Mouse (Mus musculus) brain, adult 2 months (tissue): Measurements from ENCODE around the gene G0s2.
A peak's percentile ranks its signal among the peaks of the same experiment; 100 is the strongest.
"Not testable (repeated sequence)": the region's sequence is repeated elsewhere in the genome, so short reads cannot be mapped to it uniquely, and the experiment has no call there.

Experiments used
- DNase-seq: peaks from one replicate; pipeline ENCODE4 v3.0.0; 2011; ENCODE audit warnings: low read depth, low spot score

Gene G0s2

GRCm38 (mm10) chr1:193289076-193289475 is 16.1 kb upstream of the G0s2 start:
- DNase-seq: no peak

DNA sequence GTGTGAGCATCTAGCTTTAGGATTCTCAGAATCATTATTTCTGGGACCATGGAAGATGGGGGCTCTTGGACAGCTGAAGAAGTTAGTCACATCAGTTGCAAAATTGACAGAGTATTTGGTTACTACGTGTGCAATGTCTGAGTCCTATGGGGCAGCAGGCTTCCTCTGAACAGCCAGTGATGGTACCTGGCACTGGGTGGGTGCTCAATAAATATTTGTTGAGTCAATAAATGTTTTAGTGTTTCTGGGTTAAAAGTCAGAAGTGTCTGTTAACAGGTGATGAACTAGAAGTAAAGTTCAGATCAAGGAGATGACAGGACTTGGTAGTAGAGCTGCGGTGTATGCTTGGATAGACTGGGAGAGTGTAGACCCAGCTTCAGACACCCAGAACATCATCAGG is 14.6 kb upstream of the G0s2 start:
- DNase-seq: no peak

DNA sequence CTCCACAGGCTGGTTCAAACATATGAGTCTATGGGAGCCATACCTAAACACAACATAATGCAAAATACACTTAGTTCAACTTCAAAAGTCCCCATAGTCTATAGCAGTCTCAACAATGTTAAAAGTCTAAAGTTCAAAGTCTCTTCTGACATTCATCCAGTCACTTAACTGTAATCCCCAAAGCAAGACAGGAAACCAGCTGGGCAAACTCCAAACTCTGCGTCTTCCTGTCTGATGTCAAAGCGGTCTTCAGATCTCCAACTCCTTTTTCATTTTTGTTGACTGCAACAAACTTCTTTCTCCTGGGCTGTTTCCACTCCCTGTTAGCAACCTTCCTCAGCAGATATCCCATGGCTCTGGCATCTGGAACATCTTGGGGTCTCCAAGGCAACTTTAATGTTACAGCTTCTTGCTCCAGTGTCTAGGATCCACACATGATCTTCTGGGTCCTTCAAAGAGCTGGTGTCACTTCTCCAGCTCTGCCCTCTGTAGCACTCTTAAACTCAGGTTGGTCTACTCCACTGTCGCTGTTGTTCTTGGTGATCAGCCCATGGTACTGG is 12.8 kb upstream of the G0s2 start:
- not testable (repeated sequence) for DNase-seq

GRCm38 (mm10) chr1:193284228-193284779 is 11.3 kb upstream of the G0s2 start:
- DNase-seq: no peak

DNA sequence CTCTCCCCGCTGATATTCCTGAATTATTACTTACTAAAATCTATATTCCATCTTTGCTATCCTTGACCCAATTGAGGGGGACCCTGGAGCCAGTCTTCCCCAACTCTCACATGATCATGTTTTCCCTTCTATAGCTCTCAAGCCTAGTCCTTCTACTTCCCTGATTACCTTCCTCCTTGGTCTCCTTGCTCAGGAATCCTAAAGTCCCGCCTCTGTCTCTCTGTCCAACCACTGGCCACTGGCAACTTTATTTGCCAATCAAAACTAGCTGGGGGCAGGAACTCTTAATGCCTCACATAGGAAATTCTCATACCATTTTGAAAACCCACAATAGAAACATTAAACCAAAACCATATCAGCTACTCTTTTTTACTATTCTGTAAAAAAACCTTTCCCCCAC is 8.3 kb upstream of the G0s2 start:
- no peak for DNase-seq

- no peak for DNase-seq
These were observed 6.5 kb upstream of the G0s2 start for GRCm38 (mm10) chr1:193279492-193279891.

DNA sequence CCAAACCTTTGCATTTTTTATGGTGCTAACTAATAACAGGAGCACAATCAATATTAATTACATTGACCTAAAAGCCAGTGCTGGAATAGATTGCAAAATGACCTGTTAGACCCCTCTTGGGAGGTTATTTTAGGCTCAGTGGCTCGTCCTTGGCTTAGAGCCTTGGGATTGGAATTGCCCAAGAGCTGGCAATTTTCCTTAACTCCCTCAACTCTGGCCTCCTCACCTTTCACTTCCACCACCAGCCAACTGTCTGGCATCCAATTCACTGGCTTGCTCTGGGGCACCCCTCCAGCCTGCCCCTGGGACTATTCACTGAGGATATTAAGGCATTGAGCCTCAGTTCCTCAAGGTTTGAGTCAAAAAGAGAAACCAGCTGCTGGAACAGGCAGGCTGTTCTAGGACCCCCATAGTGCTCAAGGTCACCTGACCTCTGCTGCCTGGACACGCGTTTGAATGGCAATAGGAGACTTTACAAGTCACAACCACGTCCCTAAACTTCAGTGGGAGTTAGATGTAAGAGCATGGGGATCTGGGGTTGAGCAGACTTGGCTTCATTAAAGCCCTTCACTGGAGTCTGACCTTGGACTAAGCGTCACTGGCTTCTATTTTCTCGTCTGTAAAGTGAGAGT is 5.5 kb upstream of the G0s2 start:
- DNase-seq: no peak

DNA sequence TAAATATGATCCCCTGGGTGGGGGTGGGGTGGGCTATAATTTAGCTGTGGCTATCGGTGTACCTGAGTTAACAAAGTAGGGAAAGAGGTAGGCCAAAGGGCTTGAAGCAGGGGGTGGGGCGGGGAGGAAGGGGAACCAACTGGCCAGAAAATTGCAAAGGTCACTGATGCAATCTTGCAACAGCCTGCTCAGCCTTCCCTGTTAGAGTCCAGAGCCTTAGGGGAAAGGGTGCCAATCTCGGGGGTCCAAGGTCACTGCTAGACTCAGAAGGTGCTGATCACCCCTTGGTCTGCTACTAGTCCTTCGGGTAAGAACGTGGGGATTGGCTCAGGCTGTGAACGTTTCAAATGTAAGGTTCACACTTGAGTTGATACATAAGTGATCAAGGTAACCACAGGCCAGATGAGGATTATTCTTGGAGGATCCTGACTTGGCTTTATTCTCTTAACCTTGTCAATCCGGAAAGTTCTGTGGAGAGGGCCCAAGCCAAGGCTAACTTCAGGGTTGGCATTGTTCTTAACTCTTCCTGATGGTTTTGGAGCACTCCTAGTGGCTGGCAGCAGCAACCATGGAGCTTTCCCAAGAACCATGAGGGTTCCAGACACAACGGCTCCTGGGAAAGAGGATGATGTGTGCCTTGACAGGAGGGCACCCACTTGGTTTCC is 1.5 kb upstream of the G0s2 start:
- DNase-seq: no peak

DNA sequence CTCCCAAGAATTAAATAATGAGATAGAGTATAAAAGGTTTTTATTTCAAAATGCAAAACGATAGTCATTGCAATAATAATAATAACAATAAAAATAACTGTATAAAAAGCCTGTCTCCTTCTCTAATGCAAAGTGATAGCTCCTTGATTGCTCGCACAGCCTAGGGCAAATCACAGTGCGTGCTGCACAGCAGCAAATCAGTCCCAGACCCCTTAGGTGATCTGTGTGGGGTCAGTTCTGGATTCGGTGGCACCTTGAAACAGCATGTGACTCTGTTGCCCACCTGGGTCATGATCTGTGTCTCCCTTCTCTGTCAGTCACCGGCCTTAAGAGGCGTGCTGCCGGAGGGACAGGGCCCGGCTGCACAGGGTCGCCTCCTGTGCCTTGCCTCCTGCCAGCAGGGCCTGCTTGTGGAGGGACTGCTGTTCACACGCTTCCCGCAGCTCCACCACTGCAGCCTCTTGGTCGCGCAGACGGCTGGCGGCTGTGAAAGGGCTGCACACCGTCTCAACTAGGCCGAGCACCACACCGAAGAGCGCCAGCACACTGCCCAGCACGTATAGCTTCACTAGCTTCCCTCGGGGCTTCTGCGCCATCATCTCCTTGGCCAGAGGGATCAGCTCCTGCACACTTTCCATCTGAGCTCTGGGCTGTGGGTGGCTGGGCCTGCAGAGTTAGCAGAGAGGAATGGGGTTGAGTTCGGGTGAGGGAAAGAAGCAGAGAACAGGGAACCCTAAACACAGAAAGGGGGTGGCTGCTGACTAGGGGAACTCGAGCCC is 691 bp downstream of the G0s2 start:
- DNase-seq: peak; percentile 67

DNA sequence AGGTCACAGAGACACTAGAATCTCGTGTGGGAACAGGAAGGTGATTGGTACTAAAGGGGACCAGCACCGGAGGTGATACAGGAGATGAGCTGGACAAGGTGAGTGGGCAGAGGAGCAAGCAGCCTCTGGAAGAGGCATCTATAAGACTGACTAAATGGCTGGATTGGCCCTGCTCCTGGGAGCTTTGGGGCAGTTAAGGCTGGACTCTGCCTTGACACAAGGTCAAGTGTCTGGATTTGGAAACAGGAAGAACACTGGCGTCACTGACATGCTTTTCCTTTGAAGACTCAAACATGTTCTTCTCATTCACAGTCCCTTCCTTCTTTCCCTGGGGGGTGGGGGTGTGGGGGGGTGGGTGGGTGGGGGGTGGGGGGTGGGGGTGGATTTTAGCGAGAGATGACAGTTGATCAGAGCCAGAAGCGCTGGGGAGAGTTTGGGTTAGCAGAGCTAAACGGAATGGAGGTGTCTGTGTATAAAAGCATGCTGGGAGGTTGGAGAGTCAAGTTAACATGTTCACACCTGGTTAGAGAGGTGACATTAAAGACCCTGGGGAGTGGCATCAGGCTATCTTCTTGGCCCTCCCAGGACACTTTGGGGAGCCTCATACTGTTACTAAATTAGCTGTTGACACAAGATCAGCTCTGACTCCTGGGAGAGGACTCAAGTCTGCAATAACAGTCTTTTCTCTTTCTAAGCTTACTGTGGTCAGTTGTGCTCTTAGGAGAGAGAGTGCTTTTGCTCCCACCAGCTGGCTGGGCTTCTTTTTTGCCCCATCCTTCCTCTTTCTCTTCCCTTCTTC is 1.9 kb downstream of the G0s2 start:
- no peak for DNase-seq

DNA sequence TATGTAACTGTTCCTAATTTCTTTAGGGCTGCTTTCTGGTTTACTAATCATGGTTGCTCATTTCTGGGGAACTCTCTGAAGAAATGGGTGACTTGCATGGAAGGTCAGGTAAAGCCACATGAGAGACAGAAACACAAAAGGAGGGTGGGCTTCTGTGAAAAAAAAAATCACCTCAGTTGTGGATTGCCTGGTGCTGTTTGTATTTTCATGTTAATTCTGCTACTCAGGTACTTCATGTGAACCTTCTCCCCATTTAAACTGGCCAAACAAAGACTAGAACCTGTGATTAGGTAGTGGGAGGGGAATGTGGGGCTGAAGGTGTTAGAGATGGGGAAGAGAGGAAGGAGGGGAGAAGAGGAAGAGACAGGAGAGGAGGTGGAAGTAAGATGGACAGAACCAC is 7.3 kb downstream of the G0s2 start:
- no peak for DNase-seq

DNA sequence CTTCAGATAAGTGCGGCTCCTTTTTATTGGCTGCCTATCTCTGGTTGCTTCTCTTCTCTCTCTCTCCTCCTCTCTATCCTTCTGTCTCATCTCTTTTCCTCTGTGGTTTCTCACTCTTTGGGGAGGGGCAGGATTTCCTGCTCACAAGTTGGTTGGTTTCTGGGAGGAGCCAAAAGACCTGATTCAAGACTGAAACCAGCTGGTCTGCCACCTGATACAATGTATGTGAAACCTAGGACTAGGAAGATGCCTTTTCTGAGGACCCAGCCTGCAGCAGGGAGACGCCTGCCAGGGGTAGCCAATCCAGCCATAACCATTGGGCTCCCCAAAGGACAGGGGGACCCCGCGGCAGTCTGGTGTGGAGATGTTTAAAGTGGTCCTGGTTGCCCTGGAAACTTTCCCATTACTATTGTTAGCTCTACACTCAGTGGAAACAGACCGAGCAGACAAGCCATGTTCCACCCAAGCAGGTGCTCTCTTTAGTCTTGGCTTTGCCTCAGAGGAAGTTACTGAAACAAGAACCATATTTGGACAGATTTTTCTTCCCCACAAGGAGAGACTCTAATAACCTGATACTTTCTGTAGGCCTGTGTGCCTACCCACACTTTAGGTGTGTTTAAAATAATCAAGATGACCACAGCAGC is 8.9 kb downstream of the G0s2 start, which contains the start of gene Hsd11b1:
Hsd11b1 (minus strand) TSS at position 121 of the 644 bp plus-strand sequence.
- DNase-seq: no peak

DNA sequence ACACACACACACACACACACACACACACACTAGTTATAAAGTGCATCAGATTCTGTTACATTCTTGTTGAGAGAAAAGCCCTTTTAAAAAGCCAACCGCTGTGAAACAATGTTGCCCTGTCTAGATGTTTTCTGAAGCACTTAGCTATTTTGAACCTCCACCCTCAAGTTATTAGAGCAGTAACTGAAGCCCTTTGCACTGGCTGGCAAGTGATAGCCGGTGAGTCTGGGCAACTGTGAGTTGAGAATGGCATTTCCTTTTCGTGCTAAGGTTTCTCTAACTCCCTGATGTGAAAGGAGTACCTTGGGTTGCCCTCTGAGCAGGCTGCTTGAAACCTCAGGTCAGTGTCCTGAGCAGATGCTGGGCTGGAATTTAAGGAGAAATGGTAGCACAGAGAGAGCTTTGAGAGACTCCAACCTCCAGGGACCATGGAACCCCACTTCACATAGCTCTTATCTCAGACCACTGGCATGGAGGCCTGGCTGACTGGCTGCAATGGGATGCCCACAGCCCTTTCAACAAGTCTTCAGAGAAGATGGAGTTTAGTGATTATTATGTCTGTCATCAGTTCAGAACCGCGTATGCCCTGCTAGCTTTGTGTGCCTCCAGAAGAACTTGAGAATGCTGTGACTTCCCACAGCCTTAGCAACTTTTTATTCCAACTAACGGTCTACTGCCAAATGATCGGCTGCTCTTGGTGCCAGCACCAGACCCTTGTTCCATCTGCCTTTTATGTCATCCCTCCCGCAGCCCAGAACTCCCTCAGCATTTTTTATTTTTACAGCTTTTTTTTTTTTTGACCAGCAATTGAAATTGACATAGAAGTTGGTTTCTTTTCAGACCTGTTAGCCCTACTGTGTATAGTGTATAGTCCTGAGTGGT is 9.8 kb downstream of the G0s2 start:
- DNase-seq: no peak

DNA sequence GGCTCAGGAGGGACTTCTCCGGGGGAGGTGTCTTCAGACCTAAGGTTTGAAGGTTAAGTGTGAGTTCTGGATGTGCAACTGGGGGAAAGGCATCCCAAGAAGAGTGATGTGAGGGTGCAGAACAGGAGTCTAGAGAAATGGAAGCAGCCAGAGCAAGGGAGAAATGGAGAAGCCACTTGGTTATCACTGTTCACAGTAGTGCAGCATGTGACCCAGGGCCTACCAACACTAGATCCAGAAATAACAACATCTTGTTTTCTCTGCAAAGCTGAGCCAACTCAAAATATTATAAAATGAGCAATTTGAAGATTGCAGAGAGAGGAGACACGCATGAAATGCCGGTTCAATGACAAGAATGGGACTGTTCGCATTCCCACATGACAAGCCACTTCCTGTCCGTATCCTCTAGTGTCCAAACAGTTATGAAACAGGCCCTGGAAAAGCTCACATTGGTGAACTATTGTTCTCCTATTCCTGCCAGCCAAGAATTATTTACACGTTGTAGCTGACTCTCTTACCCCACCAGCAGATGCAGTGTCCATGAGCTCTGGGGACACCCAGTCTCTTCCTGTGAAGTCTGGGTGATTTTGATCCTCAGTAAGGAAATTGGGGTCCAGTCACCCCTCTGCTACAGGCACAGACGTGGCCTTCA is 11.0 kb downstream of the G0s2 start:
- DNase-seq: no peak

DNA sequence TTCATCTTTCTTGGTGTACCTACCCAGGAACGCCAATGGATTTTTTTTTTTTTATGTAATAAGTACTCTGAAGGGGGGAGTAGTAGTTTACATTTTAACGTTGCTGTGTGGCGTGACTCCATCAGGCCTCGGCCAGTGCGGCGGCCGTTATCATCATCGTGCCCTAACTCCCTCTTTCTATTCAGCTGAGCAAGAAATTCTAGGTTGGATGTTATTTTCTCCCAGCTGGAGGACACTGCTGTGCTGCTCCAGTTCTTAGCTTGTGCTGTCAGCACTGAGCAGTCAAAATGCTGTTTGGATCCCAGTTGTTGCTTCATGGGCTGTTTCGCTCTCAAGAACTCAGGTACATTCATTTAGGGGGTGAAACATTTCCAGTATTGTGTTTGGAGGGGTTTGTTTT is 13.5 kb downstream of the G0s2 start:
- no peak for DNase-seq

- DNase-seq: peak; percentile 81
These were observed 16.4 kb downstream of the G0s2 start for GRCm38 (mm10) chr1:193256621-193257098.

DNA sequence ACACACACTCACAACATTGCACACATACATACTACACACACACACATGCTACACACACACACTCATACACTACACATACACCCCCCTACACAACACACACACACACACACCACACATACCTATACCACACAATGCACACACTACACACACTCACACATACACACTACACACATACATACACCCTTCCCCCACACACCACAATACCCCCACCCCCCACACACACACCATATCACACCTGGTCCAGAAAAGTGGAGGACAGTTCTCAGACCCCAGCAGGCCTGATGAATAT is 16.8 kb downstream of the G0s2 start:
- DNase-seq: no peak

DNA sequence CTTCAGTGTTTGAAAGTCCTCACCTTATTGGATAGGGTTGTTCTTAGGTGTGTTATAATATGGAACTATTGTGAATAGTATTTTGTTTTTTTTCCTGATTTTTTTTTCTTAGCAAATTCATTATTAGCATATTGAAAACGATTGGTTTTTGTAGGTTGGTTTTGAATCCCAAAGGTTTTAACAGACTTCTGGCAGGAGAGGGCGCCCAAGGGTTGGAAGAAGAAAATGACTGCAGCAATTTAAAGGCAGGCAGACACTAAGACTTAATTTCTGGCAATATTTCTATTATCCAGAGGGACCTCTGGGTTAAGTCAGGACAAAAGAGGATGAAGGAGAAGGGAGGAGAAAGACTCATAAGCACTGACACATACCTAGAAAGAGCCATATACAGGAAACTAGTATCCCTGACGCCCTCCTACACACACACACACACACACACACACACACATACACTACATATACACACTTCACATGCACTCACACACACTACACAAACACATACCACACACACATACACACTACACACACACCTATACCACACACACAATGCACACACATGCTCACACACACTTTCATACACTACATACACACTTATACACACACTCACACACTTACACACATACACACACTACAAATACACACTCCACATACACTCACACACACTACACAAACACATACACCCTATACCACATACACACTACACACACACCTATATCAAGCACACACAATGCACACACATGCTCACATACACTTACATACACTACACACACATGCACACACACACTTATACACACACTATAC is 17.3 kb downstream of the G0s2 start:
- DNase-seq: peak; percentile 87

- no peak for DNase-seq
These were observed 18.0 kb downstream of the G0s2 start for GRCm38 (mm10) chr1:193255032-193255431.
